Mouse (Mus musculus): ENCODE measurements around the gene Rab4a.

DNA sequence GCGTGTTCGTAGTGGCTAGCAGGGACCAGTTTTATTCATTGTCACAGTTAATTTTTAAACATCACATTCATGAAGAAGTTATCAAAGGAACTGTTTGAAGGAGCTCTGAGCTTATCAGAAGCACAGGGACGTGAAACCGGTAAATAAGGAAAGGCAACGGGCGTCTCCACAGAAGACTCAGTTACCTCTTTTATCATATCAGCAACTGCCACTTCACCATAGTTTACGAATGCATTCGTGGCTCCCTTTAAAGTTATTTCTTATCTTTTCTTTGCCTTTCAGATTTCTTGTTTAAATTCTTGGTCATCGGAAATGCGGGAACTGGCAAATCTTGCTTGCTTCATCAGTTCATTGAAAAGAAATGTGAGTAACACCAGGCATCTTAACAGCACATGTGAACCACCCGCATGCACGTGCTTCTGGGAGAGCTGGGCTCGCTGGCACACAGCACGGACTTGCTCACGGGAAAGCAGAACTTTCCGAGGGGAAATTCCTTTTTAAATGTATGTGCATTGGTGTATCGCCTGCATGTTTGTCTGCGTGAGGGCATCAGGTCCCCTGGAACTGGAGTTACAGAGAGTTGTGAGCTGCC lies 17.8 kb downstream of the Rab4a start:
- TF ChIP-seq MAX (IDR thresholded peaks at IDR 0.05; ENCODE audit: low read length): peak; percentile 99
- no peak for TF ChIP-seq MAZ (IDR thresholded peaks at IDR 0.05; ENCODE audit: low read depth, low read length)
- TF ChIP-seq CTCF (IDR thresholded peaks at IDR 0.05 in 2 of 3, conservative IDR thresholded peaks at IDR 0.05 in 1 of 3; ENCODE audit: control insufficient read depth in 1 of 3, insufficient read depth in 1 of 3, low read depth in 2 of 3, low read length in 3 of 3, poor library complexity in 1 of 3, severe bottlenecking in 1 of 3): no peak
- TF ChIP-seq CHD1 (IDR thresholded peaks at IDR 0.05; ENCODE audit: low read depth, low read length): no peak
- TF ChIP-seq POLR2AphosphoS2 (IDR thresholded peaks at IDR 0.05; ENCODE audit: low read length): peak; percentile 82
- peak; percentile 28; the same call in 1 of the 2 replicates for TF ChIP-seq USF1 (IDR thresholded peaks at IDR 0.05; ENCODE audit: low read depth, low read length)
- no peak; a peak in 1 of 4 replicates for TF ChIP-seq POLR2A (IDR thresholded peaks at IDR 0.05; ENCODE audit: control insufficient read depth in 1 of 2, insufficient read depth in 1 of 2, low read depth in 1 of 2, low read length in 2 of 2, poor library complexity in 1 of 2)
- TF ChIP-seq KAT2A (conservative IDR thresholded peaks at IDR 0.05; ENCODE audit: low read depth, low read length): peak; percentile 63; the same call in 1 of the 2 replicates
- no peak for TF ChIP-seq GABPA (IDR thresholded peaks at IDR 0.05; ENCODE audit: low read depth, low read length)
- peak; percentile 87 for TF ChIP-seq MAFK (IDR thresholded peaks at IDR 0.05; ENCODE audit: borderline replicate concordance, low read depth, low read length)
- peak; percentile 99 for TF ChIP-seq MXI1 (IDR thresholded peaks at IDR 0.05; ENCODE audit: low read depth, low read length)
- TF ChIP-seq NELFE (IDR thresholded peaks at IDR 0.05; ENCODE audit: low read depth, low read length): peak; percentile 43
- TF ChIP-seq MYB (IDR thresholded peaks at IDR 0.05; ENCODE audit: low read depth, low read length): peak; percentile 99
- no peak; the same call in 1 of the 2 replicates for TF ChIP-seq SMC3 (IDR thresholded peaks at IDR 0.05; ENCODE audit: low read depth, low read length)
